Mouse (Mus musculus): ENCODE measurements around the gene Gnaq.

DNA sequence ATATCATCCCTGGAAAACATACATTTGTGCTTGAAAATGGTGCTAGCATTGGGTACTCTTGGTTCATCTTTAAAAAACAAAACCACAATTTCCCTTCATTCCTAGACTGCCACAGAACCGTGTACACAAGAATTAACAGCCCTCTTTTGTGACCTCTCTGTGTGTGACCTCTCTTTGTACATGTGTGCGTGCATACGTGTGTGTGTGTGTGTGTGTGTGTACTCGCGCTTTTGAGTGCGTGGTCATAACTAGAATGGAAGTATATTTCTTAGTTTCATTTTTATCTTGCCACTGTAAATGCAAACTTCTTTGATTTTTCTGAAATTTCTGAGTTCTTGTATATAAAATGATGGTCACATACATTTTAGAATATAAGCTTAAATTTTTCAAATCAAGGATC lies 197.0 kb downstream of the Gnaq start:
- TF ChIP-seq CTCF (IDR thresholded peaks at IDR 0.05; ENCODE audit: control insufficient read depth, insufficient read depth, low read length) (no peak), POLR2A (IDR thresholded peaks at IDR 0.05; ENCODE audit: borderline replicate concordance, control insufficient read depth, low read depth, low read length) (no peak)
